Mouse (Mus musculus) heart, adult 9 months (tissue): ENCODE data around the gene H2al2a.
"Not testable (repeated sequence)": the region's sequence is repeated elsewhere in the genome, so short reads cannot be mapped to it uniquely, and the experiment has no call there.

ENCODE experiments used
- DNase-seq, 2 experiments: peaks; one replicate each; pipeline ENCODE4 v3.0.0; 2022; ENCODE audit warnings: low spot score in 2 of 2

Gene H2al2a

DNA sequence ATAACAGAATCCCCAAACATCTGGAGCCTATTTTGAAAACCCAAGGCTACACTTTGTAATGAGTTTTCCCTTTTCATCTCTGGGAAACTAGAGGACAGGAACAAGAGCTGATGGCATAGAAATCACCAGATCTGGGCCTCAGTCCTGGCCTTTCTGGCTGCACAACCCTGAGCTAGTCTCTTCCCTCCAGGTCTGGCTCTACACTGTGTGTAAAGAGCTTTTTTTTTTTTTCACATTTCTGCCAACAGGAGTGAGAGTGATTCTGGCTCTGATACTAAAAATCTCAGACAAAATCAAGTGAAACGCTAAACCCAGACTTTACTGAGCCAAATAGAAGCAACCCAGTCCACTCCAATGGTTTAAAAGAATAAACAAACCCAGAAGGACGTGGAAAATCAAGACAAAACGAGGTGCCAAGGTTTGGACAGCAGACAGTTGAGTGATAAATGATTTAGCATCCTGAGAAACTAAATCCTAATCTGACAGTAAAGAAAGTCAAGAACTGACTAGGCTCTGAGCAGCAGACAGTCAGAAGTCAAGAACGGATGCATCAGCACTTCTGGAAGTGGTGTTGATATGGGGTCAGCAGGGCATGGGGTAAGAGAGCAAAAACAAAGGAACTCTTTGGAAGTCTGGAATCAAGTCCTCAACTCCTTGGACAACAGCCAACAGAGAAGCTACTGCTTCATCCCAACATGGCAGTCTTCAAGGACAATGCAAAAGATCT, 21.0 kb downstream of the H2al2a start:
- no peak for DNase-seq

- DNase-seq = no peak
Observed at GRCm38 (mm10) chr2:17973868-17974440, 22.8 kb downstream of the H2al2a start.

- DNase-seq = no peak
Observed at GRCm38 (mm10) chr2:17973246-17973645, 23.5 kb downstream of the H2al2a start.

DNA sequence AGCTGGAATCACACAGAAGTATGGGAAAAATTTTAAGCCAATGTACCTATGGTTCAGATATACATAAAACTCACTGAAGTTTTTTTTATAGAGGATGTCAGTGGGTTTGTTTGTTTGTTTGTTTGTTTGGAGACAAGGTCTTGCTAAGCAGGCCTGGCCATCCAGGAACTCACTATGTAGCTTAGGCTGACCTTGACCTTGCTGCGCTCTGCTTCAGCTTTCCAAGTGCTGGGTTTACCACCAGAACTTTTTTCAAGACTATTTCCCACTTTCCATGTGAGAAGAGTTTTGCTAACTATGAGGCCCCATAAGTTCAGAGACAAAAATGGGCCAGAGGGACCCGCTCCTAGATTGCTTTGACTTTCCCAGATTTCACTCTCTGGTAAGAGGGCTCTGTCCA, 23.9 kb downstream of the H2al2a start:
- DNase-seq = no peak

DNA sequence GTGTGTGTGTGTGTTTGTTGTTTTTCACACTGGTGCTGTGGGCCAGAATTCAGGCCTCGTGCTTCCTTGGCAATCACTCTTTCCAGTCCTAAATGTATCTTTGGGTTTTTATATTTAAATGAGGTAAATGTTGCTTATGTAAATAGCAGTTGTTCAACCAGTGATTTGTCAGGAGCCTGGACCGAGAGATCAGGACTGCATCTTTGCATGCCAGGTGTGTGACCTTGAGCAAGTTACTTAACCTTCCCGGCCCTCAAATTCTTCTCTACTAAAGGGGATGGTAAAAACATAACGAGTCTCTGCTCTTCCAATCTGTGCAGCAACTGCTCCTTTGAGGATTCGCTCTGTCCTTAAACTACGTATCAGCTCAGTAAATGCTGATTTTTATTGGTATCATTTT, 25.4 kb downstream of the H2al2a start:
- no peak for DNase-seq

GRCm38 (mm10) chr2:17970662-17971061, 26.1 kb downstream of the H2al2a start:
- no peak for DNase-seq

- DNase-seq = no peak
Observed at GRCm38 (mm10) chr2:17970187-17970586, 26.6 kb downstream of the H2al2a start.

DNA sequence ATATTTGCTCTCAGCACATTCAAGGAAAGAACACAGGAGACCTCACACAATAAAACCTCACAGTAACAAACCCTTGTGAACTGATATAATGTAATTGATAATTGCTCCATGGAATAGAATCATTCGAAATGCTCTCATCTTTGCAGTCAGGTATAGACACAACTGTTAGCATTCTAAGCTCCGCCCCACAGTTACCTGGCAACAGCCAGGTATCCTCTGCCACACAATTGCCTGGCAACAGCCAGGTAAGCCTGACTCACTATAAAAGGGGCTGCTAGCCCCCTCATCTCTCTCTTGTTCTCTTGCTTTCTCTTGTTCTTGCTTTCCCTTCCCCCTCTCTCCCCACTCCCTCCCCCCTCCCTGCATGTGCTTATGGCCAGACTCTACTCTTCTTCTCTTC, 28.2 kb downstream of the H2al2a start:
- no peak for DNase-seq

DNA sequence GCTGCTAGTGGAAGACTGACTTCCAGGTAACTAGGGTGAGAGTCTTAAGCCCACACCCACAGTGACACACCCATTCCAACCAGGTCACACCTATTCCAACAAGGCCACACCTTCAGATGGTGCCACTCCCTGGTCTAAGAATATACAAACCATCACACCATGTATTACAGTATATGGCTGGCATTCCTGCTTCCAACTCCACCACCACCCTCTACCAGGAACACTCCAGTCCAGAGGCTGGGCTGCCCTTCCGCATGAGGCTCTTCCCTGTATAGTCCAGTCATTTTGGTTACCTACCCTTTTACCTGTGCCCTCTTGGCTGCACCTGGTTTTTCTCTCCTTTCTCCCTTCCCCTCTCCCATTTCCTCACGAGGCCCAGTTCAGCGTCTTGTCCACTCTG, 28.7 kb downstream of the H2al2a start:
- DNase-seq = not testable (repeated sequence)

- no peak for DNase-seq
Observed at GRCm38 (mm10) chr2:17959501-17959900, 37.3 kb downstream of the H2al2a start.

GRCm38 (mm10) chr2:17946875-17947274, 49.9 kb downstream of the H2al2a start:
- DNase-seq = no peak
